Mouse (Mus musculus) embryonic facial prominence, embryonic 13.5 days (tissue): ENCODE measurements around the gene Efcab9. TPM values are rescaled to one million over a fixed set of nuclear protein-coding genes. Genes with fewer than 3 reads are reported as not detected.

Experiments
- ATAC-seq: fragments of 200-750 bp; cut with Nextera tagmentation; 2 replicates; pipeline ENCODE4 v1.8.0; 2017; ENCODE audit warnings: low read depth; ENCODE audit not compliant: insufficient number of reproducible peaks, insufficient read depth, low FRiP score, low TSS enrichment
- H3K27ac ChIP-seq: fragments of 300-500 bp; sonication (generic); 2 replicates; pipeline ENCODE4 v1.5.1; 2015; ENCODE audit warnings: moderate library complexity, mild to moderate bottlenecking, inconsistent platforms
- H3K27me3 ChIP-seq: fragments of 300-500 bp; sonication (generic); 2 replicates; pipeline ENCODE4 v1.6.1; 2015; ENCODE audit warnings: mild to moderate bottlenecking, inconsistent platforms
- H3K36me3 ChIP-seq: fragments of 300-500 bp; sonication (generic); 2 replicates; pipeline ENCODE4 v1.6.1; 2015; ENCODE audit warnings: mild to moderate bottlenecking, inconsistent platforms
- H3K4me1 ChIP-seq: fragments of 300-500 bp; sonication (generic); 2 replicates; pipeline ENCODE4 v1.6.1; 2015; ENCODE audit warnings: inconsistent platforms
- H3K4me2 ChIP-seq: fragments of 300-500 bp; sonication (generic); 2 replicates; pipeline ENCODE4 v1.6.1; 2015; ENCODE audit warnings: moderate library complexity, mild to moderate bottlenecking, inconsistent platforms
- H3K4me3 ChIP-seq: fragments of 300-500 bp; sonication (generic); 2 replicates; pipeline ENCODE4 v1.5.1; 2015; ENCODE audit warnings: mild to moderate bottlenecking, inconsistent platforms
- H3K9ac ChIP-seq: fragments of 300-500 bp; sonication (generic); 2 replicates; pipeline ENCODE4 v1.6.1; 2015; ENCODE audit warnings: mild to moderate bottlenecking, inconsistent platforms
- H3K9me3 ChIP-seq: fragments of 300-500 bp; sonication (generic); 2 replicates; pipeline ENCODE4 v1.6.1; 2016; ENCODE audit warnings: inconsistent platforms
- WGBS: fragments of 180-500 bp; shearing (Covaris S2); methylation state at CpG from one replicate; pipeline ENCODE4 v1.1.7; 2015; ENCODE audit warnings: mixed read lengths; 5-methylcytosine and 5-hydroxymethylcytosine counted together
- polyA plus RNA-seq: library from polyadenylated mRNA; unstranded; fragments of >200 nt; fragmentation: Nextera tagmentation; extraction: Ambion mirVana; gene quantifications from 2 replicates; pipeline ENCODE4 v1.2.1, GENCODE M21; 2015

The Efcab9 gene
- polyA plus RNA-seq, result 0.40 TPM in 1 of 2 replicates, not detected in the other

DNA sequence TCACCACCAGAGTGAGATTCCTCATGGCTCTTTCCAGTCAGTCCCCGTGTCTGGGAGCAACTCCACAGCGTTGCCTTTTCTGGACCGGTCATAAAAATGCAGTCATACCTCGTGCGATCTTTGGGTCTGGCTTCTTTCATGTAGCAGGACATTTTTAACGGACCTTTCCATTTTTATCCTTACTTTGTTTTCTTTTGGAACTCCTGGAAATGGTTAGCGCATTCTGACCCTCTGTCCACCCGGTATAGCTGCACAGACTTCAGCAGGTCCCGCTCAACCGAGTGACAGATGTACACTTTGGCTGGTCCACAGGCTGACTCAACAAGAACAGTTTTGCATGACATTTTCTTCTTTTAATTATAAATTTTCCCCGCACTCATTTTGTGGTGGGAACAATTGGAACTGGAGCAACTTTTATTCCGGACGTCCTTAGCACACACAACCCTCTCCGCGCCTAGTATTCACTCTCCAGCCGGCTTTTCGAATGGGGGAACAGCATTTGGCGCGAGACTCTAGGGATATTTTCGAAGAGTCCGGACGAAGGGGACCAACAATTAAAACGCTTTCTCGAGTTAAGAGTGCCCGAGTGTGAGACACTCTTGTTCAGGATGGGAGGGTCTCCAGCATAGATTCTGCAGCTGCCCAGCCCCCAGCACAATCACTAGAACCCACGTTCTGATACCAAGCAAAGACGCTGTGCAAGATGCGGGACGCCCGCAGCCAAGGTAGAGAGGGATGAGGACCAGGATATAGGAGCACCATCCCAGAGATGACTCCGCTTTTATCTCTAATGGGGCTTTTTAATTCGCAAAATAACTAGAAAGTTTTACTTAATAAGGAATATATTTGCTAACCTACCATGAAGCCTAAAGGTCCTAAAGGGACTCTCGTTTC, at the start of gene Efcab9:
Gene Efcab9, minus strand, starts transcription at position 211 of the 894 bp plus-strand sequence.
- H3K27ac ChIP-seq, result no peak within 1 kb of the TSS
- H3K4me2 ChIP-seq, result peak within 1 kb of the TSS; percentile 99
- peaks cover 17% of the 10 kb centered on the region for H3K4me1 ChIP-seq
- no peak for ATAC-seq
- 7% methylated on average over 33 of the region's 33 CpGs for WGBS
- peaks cover 8% of the 10 kb centered on the region for H3K36me3 ChIP-seq
- no peaks in the 10 kb centered on the region for H3K9me3 ChIP-seq
- peak within 1 kb of the TSS; percentile 66 for H3K4me3 ChIP-seq
- H3K9ac ChIP-seq, result peak within 1 kb of the TSS; percentile 78
- peaks cover 35% of the 10 kb centered on the region for H3K27me3 ChIP-seq

DNA sequence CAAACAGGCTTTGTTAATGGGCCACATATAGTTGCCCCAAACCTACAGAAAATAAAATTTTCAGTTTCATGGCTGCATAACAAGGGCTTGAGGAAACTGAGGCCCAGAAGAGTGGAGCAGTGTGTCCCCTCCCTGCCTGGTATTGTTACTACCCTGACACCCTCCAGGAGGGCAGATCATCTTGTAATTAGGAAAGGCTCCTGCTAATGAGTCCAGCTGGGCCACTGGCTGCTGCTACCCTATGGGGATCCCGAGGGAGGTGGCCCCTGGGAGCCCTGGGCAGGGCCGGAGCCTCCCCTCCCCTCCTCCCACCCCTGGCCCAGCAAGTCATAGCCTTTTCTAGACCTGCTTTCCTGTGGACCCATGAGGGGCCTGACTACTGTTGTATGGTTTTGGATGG, 49.1 kb upstream of the Efcab9 start:
- no peaks in the 10 kb centered on the region for H3K9me3 ChIP-seq
- WGBS, result 52% methylated on average over 2 of the region's 2 CpGs
- no peaks in the 10 kb centered on the region for H3K36me3 ChIP-seq
- ATAC-seq, result no peak
- H3K4me3 ChIP-seq, result no peak overlapping the region
- H3K4me1 ChIP-seq, result peaks cover 14% of the 10 kb centered on the region
- H3K4me2 ChIP-seq, result no peak overlapping the region
- no peak overlapping the region for H3K9ac ChIP-seq
- H3K27ac ChIP-seq, result no peak overlapping the region
- no peaks in the 10 kb centered on the region for H3K27me3 ChIP-seq

DNA sequence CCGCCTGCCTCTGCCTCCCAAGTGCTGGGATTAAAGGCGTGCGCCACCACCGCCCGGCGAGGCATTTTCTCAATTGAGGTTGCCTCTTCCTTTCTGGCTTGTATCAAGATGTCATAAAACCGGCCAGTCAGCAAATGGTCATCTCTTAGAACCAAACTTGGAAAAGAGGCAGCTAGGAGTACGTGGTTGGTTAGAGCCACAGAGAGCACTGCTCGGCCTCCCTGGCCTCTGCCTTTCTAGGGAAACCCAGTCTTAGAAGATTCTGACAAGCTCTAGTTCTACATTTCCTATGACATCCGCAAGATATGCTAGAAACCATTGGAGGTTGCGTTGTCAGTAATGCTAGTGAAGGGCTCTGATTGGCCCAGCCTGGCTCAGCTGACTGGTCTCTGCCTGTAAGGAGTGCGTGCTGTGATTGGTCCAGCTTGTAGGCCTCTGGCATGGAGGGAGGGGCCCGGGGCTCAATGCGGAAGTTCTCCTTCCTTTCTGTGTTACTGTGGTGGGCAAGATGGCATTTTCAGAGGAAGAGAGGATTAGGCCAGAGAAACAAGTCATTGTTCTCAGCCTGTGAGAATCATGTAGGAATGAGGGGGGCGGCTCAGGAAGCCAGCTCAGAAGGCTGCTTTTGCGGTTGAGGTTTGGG, 48.5 kb upstream of the Efcab9 start:
- Histone ChIP-seq H3K27ac (no peak overlapping the region), H3K27me3 (no peaks in the 10 kb centered on the region), H3K4me3 (no peak overlapping the region), H3K4me2 (no peak overlapping the region), H3K4me1 (peaks cover 16% of the 10 kb centered on the region), H3K36me3 (no peaks in the 10 kb centered on the region), H3K9ac (no peak overlapping the region), H3K9me3 (no peaks in the 10 kb centered on the region)
- 71% methylated on average over 16 of the region's 16 CpGs for WGBS
- no peak for ATAC-seq

DNA sequence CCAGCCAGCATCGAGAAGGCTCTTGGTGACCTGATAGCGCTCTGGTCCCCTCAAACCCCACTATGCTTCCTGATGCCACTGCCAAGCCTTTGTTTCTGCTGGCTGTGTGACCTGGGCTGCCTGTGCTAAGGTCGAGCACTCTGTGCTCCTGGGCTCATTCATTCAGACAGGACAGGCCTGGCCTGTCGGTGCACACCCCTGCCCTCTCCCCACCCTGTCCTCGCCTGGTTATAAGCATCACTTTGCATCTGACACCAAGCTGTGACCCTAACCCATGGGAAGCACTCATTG, 44.8 kb upstream of the Efcab9 start:
- Histone ChIP-seq H3K27ac (peak overlapping the region; percentile 11; the same call in 1 of the 2 replicates), H3K9ac (no peak overlapping the region), H3K4me2 (no peak overlapping the region), H3K27me3 (no peaks in the 10 kb centered on the region), H3K4me3 (no peak overlapping the region), H3K9me3 (no peaks in the 10 kb centered on the region), H3K4me1 (peaks cover 16% of the 10 kb centered on the region), H3K36me3 (no peaks in the 10 kb centered on the region)
- 57% methylated on average over 5 of the region's 5 CpGs for WGBS
- no peak for ATAC-seq

DNA sequence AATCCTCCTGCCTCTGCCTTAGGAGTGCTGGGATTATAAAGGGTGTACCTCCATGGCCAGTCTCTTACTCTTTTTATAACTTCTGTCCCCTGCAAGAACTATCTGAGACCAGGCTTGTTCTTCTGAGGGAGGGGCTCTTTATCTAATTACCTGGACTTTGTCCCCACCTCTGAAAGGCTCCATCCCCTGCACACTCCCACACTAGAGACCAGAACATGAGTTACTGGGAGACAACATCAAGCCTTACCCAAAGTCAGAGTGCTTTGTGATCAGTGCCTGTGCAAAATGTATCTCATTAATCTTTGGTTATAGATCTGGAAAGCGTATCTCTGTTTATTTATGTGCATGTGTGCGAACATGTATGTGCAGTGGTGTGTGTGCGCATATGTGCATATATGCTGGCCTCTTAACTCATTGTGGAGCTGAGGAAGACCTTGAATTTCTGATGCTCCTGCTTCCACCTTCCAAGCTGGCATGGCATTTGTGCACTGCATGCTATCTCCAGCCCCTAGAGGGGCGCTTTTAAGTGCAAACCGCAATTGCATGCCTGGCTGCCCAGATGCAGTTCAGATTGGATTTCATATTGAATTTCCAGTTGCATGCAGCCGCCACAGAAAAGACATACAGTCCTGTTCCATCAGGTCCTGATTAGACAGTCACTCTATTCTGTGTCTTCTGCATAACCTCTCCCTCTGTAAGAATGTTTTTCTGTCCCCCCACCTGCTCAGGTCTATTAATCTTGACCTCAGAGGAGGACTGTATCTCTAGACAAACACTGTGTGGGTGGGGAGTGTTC, 44.3 kb upstream of the Efcab9 start:
- Histone ChIP-seq H3K27ac (0 out of 2 replicates have a peak overlapping the region, but pooled peaks have one; percentile 11), H3K4me2 (no peak overlapping the region), H3K27me3 (no peaks in the 10 kb centered on the region), H3K9ac (no peak overlapping the region), H3K36me3 (no peaks in the 10 kb centered on the region), H3K4me3 (no peak overlapping the region), H3K9me3 (no peaks in the 10 kb centered on the region), H3K4me1 (peaks cover 16% of the 10 kb centered on the region)
- 58% methylated on average over 6 of the region's 6 CpGs for WGBS
- no peak for ATAC-seq

DNA sequence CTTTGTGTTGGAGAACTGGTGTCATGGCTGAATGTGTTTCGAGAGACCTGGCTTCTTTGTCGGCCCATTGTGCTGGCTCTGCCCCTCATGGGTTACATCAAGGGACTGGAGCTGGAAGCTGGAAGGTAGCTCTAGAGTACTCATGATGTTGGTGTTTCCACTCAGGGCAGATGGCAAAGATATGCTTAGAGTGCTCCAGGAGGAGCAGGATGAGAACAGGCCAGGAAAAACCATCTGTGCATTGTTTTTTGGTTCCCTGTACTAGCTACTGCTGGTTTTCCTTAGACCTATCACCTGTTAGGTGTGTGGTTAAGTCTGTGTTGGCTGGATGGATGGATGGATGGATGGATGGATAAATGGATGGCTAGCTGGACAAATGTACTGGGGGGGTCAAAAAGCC, 41.8 kb upstream of the Efcab9 start:
- whole genome bisulfite sequencing, result 95% methylated on average over 2 of the region's 2 CpGs
- Histone ChIP-seq H3K4me1 (peaks cover 13% of the 10 kb centered on the region), H3K27me3 (no peaks in the 10 kb centered on the region), H3K27ac (no peak overlapping the region), H3K4me2 (no peak overlapping the region), H3K36me3 (no peaks in the 10 kb centered on the region), H3K9me3 (no peaks in the 10 kb centered on the region), H3K9ac (no peak overlapping the region), H3K4me3 (no peak overlapping the region)
- ATAC-seq, result no peak

DNA sequence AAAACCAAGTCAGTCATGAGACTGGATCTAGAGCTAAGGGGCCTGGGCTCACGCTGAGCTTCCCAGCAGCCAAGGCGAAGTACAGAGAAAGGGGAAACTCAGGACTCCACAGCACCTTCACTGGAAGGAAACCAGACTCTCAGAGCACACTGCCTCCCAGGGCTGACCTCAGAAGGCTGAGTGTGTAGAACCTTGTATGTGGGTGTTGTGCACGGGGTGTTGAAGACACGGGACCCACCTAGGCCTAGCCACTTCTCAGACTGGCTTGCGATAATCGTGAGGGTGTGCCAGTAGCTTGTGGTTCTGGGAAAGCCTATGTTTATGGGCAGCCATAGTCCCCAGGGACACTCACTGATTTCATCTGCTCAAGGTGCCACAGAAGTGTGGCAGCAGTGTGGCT, 39.2 kb upstream of the Efcab9 start:
- H3K9me3 ChIP-seq, result no peaks in the 10 kb centered on the region
- WGBS, result 83% methylated on average over 6 of the region's 6 CpGs
- H3K27me3 ChIP-seq, result no peaks in the 10 kb centered on the region
- H3K9ac ChIP-seq, result no peak overlapping the region
- no peak overlapping the region for H3K4me3 ChIP-seq
- H3K4me2 ChIP-seq, result no peak overlapping the region
- peaks cover 9% of the 10 kb centered on the region for H3K4me1 ChIP-seq
- no peak for ATAC-seq
- H3K27ac ChIP-seq, result no peak overlapping the region
- no peaks in the 10 kb centered on the region for H3K36me3 ChIP-seq

DNA sequence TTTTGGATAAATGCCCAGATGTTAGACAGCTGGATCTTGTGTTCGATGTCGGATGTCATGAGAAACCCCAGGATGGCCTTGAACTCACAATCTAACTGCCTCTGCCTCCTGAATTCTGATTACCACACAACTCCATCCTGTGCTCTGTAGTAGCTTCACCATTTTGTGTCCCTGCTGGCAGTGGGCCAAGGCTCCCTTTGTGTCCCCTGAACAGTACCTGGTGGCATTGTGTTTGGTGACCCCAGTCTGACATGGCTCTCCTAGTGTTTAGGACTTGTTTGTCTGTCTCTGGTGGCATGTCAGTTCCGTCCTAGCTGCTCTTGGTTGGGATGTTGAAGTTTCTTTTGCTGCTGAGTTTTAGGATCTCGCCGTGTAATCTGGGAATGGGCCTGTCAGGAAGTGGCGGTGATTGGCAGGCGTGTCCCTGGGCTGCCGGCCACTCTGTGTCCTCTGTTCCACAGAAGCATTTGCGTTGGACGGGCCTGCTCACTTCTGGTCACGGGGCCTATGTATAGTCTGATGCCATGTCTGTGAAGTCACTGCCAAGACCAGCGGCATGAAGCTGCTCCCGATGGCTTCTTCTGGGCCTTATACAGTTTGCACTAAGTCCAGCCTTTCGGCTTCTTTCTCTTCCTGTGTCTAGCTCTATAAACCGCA, 36.9 kb upstream of the Efcab9 start:
- Histone ChIP-seq H3K36me3 (no peaks in the 10 kb centered on the region), H3K27me3 (no peaks in the 10 kb centered on the region)
- 83% methylated on average over 15 of the region's 15 CpGs for WGBS

DNA sequence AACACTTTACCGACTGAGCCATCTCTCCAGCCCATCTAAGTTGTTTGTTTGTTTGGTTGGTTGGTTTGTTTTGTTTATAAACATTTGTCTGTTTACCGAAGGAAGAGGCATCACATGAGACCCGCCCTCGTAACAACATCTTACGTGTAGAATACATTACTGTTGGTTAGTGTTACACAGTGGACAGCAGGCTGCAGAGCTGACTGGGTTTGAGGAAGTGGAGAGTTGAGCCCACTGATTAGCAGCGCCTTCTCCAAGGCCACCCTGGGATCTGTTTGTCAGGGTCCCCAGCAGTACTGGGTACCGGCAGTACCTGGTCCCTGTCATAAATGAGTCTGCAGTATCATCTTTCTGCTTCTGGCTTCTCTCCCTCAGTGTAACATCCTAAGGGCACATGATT, 36.2 kb upstream of the Efcab9 start:
- Histone ChIP-seq H3K27me3 (no peaks in the 10 kb centered on the region), H3K27ac (no peak overlapping the region; the same call in 1 of the 2 replicates), H3K9me3 (no peaks in the 10 kb centered on the region), H3K4me1 (peaks cover 11% of the 10 kb centered on the region), H3K4me3 (no peak overlapping the region), H3K36me3 (no peaks in the 10 kb centered on the region), H3K9ac (no peak overlapping the region), H3K4me2 (no peak overlapping the region)
- ATAC-seq, result no peak
- 88% methylated on average over 7 of the region's 7 CpGs for WGBS

More for the DNA sequence above, 36.9 kb upstream of the Efcab9 start:
- Histone ChIP-seq H3K4me1 (peaks cover 11% of the 10 kb centered on the region), H3K9ac (no peak overlapping the region), H3K9me3 (no peaks in the 10 kb centered on the region), H3K4me2 (no peak overlapping the region), H3K4me3 (no peak overlapping the region), H3K27ac (no peak overlapping the region; the same call in 1 of the 2 replicates)
- ATAC-seq, result no peak

DNA sequence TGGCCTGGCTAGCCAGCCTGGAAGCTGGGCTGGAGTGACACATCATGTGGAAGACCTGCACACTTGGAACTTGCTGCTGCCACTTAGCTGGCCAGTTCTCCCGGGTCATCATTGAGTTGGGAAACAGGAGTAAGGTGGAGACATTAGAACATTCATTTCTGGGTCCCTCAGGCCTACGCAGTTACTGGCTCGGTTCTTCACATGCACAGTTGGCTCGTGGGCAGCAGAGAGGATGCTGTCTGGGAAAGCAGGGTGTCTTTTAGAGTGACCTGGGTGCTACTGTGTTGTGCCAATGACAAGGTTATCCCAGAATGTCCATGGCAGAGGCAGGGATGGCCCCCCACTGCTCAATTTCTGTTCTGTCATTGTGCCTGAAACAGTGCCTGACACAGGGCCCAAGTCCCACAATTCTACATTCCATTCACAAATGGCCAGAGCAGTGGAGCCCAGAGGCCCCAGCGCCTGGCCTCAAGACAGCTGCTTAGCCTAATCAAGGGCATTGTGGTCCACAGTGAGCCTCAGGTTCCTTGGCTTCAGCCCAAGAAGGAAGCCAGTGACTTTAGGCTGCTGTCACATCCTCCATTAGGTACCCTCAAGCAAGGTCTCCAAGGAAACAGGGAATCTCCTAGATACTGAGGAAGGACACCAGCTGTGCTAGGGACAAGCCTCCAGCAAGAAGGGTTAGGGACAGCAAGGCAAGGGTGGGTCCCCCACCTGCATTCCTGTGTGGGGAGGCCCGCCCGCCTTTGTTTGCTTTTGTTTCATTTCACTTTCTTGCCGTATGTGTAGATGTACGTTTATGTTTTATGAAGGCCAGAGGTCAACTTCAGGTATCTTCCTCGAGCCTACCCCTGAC, 35.3 kb upstream of the Efcab9 start:
- ATAC-seq, result no peak
- no peaks in the 10 kb centered on the region for H3K9me3 ChIP-seq
- H3K27me3 ChIP-seq, result no peaks in the 10 kb centered on the region
- no peak overlapping the region for H3K9ac ChIP-seq
- H3K27ac ChIP-seq, result no peak overlapping the region
- H3K36me3 ChIP-seq, result no peaks in the 10 kb centered on the region
- 84% methylated on average over 10 of the region's 10 CpGs for WGBS
- no peak overlapping the region for H3K4me3 ChIP-seq
- no peak overlapping the region for H3K4me2 ChIP-seq
- H3K4me1 ChIP-seq, result peaks cover 11% of the 10 kb centered on the region
